Mouse (Mus musculus): ENCODE results near the gene Shisa6. TPM values are rescaled to one million over a fixed set of nuclear protein-coding genes. Genes with fewer than 3 reads are reported as not detected.

The Shisa6 gene
- total and polyA plus RNA-seq, 3 experiments: not detected

DNA sequence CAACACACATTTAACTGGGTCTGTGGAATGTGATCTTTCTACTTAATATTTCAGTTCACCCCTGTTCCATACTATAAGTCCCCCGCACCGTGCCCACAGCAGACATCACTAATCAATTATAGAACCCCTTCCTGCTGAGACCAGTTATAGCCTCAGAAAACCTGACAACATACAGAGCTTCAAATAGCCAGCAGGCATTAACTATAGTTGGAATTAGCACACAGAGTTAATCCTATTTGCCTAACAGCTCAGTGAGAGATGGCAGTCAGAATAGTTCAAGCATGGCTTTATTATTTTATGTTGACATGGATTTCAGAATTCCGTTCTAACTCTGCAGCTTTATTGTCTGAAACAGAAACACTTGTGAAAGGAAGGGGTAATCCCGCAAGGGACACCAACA is 8.5 kb upstream of the Shisa6 start:
- in situ Hi-C loops (cut with MboI; ENCODE audit: low pct_ligation_motif_present, low pct_unique_long_range_greater_than_20kb, low sequenced_read_pairs) (no loop called here), dilution Hi-C loops (cut with MboI; ENCODE audit: extremely low pct_ligation_motif_present, extremely low pct_unique_long_range_greater_than_20kb, low sequenced_read_pairs) (no loop called here)
- no peak for DNase-seq (ENCODE audit: extremely low read depth)

DNA sequence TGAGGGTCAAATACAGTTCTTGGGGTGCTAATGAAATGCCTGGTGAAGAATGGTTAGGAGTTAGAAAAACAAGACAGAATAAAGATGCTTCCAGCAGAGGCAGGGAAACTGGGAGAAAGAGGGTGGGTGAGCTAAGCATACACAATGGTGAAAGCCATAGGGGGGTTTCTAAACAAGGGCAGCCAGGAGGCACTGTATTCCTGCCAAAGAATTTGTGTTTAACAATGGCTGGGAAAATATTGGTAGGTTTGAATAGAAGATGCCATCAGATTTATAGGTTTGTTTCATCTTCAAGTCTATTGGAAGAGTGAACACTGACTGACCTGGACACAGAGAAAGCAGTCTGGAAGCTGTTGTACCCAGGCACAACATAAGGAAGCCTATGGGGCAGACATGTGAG is 2.4 kb upstream of the Shisa6 start:
- dilution Hi-C loops (cut with MboI; ENCODE audit: extremely low pct_ligation_motif_present, extremely low pct_unique_long_range_greater_than_20kb, low sequenced_read_pairs): no loop called here
- DNase-seq (ENCODE audit: extremely low read depth): no peak
- H3K27me3 ChIP-seq (replicated peaks): peaks cover 8% of the 10 kb centered on the region

More for the DNA sequence above, 8.5 kb upstream of the Shisa6 start:
- Histone ChIP-seq H3K4me1 (ENCODE audit: control insufficient read depth in 1 of 2, insufficient read depth in 2 of 2) (no peaks in the 10 kb centered on the region), H3K36me3 (replicated peaks in 1 of 2; ENCODE audit: control insufficient read depth in 1 of 2, insufficient read depth in 1 of 2, low read length in 1 of 2) (no peaks in the 10 kb centered on the region), H3K9me3 (replicated peaks; ENCODE audit: low read length) (no peaks in the 10 kb centered on the region), H3K79me2 (replicated peaks; ENCODE audit: control insufficient read depth, extremely low read depth, insufficient read depth, poor library complexity, severe bottlenecking) (no peaks in the 10 kb centered on the region), H3K4me3 (replicated peaks in 1 of 3; ENCODE audit: low read depth in 2 of 3, low read length in 2 of 3, poor library complexity in 1 of 3) (no peak overlapping the region), H3K4me2 (ENCODE audit: insufficient read depth, low read depth, poor library complexity, severe bottlenecking) (no peak overlapping the region), H3K27ac (ENCODE audit: insufficient read depth, low read depth) (no peak overlapping the region), H3K27me3 (replicated peaks) (peaks cover 40% of the 10 kb centered on the region), H3K9ac (ENCODE audit: insufficient read depth, low read depth) (no peak overlapping the region)
- no peak for TF ChIP-seq ZC3H11A (IDR thresholded peaks at IDR 0.05; ENCODE audit: low read depth, low read length)

DNA sequence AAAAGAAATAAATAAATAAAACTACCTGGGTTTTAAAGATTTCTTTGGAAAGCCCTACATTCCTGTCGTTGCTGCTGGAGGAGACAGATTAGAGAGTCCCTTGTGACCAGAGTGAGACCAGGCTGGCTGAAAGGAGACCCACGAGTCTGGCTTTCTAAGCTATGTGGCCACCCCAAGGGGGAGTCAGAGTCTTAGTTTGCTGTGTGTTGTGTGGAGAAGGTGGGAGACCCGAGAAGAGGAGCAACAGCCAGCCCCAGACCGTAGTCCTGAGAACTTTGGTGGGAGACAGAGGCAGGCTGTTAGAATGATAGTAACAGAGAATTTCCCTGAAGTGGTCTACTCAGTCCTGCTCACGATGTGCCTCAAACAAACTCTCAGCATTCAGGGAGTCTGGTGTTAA is 1.6 kb upstream of the Shisa6 start:
- dilution Hi-C loops (cut with MboI; ENCODE audit: extremely low pct_ligation_motif_present, extremely low pct_unique_long_range_greater_than_20kb, low sequenced_read_pairs): no loop called here

More for the DNA sequence above, 2.4 kb upstream of the Shisa6 start:
- Histone ChIP-seq H3K9ac (ENCODE audit: insufficient read depth, low read depth) (no peak overlapping the region), H3K4me3 (replicated peaks in 1 of 3; ENCODE audit: low read depth in 2 of 3, low read length in 2 of 3, poor library complexity in 1 of 3) (no peak overlapping the region), H3K36me3 (replicated peaks in 1 of 2; ENCODE audit: control insufficient read depth in 1 of 2, insufficient read depth in 1 of 2, low read length in 1 of 2) (no peaks in the 10 kb centered on the region), H3K4me2 (ENCODE audit: insufficient read depth, low read depth, poor library complexity, severe bottlenecking) (no peak overlapping the region), H3K9me3 (replicated peaks; ENCODE audit: low read length) (peaks cover 15% of the 10 kb centered on the region), H3K27ac (ENCODE audit: insufficient read depth, low read depth) (no peak overlapping the region), H3K79me2 (replicated peaks; ENCODE audit: control insufficient read depth, extremely low read depth, insufficient read depth, poor library complexity, severe bottlenecking) (no peaks in the 10 kb centered on the region), H3K4me1 (ENCODE audit: control insufficient read depth in 1 of 2, insufficient read depth in 2 of 2) (no peaks in the 10 kb centered on the region)
- in situ Hi-C loops (cut with MboI; ENCODE audit: low pct_ligation_motif_present, low pct_unique_long_range_greater_than_20kb, low sequenced_read_pairs): no loop called here
- TF ChIP-seq HCFC1 (IDR thresholded peaks at IDR 0.05; ENCODE audit: low read depth, low read length): no peak
- no peak for TF ChIP-seq E2F4 (IDR thresholded peaks at IDR 0.05; ENCODE audit: insufficient replicate concordance, low read depth, low read length)
- TF ChIP-seq RCOR1 (conservative IDR thresholded peaks at IDR 0.05; ENCODE audit: low read depth, low read length): no peak
- TF ChIP-seq MEF2A (IDR thresholded peaks at IDR 0.05; ENCODE audit: borderline replicate concordance, low read depth, low read length): no peak
- no peak for TF ChIP-seq CTCF (conservative IDR thresholded peaks at IDR 0.05 in 1 of 2, IDR thresholded peaks at IDR 0.05 in 1 of 2; ENCODE audit: low read depth in 2 of 2, low read length in 2 of 2)
- no peak for TF ChIP-seq CHD1 (IDR thresholded peaks at IDR 0.05; ENCODE audit: low read depth, low read length)
- no peak for TF ChIP-seq ZC3H11A (IDR thresholded peaks at IDR 0.05; ENCODE audit: low read depth, low read length)
- no peak for TF ChIP-seq IRF4 (IDR thresholded peaks at IDR 0.05; ENCODE audit: low read depth, low read length)
- TF ChIP-seq POLR2AphosphoS2 (IDR thresholded peaks at IDR 0.05; ENCODE audit: low read depth, low read length): no peak
- TF ChIP-seq ZKSCAN1 (IDR thresholded peaks at IDR 0.05; ENCODE audit: borderline replicate concordance, low read depth, low read length): no peak
- no peak for TF ChIP-seq JUN (IDR thresholded peaks at IDR 0.05; ENCODE audit: insufficient read depth, low read depth, low read length)
- TF ChIP-seq GABPA (IDR thresholded peaks at IDR 0.05; ENCODE audit: insufficient replicate concordance, low read depth, low read length): no peak
- no peak for TF ChIP-seq MAFK (IDR thresholded peaks at IDR 0.05; ENCODE audit: insufficient replicate concordance, low read length)
- TF ChIP-seq MYC (IDR thresholded peaks at IDR 0.05; ENCODE audit: low read depth, low read length): no peak
- TF ChIP-seq EP300 (IDR thresholded peaks at IDR 0.05; ENCODE audit: low read length): no peak
- TF ChIP-seq MAX (IDR thresholded peaks at IDR 0.05; ENCODE audit: low read length): no peak
- TF ChIP-seq SIN3A (IDR thresholded peaks at IDR 0.05; ENCODE audit: low read length): no peak
- TF ChIP-seq NELFE (IDR thresholded peaks at IDR 0.05; ENCODE audit: low read depth, low read length): no peak
- no peak for TF ChIP-seq TBP (conservative IDR thresholded peaks at IDR 0.05; ENCODE audit: low read depth, low read length)
- TF ChIP-seq SMC3 (IDR thresholded peaks at IDR 0.05; ENCODE audit: low read depth, low read length): no peak

More for the DNA sequence above, 1.6 kb upstream of the Shisa6 start:
- Histone ChIP-seq H3K36me3 (replicated peaks in 1 of 2; ENCODE audit: control insufficient read depth in 1 of 2, insufficient read depth in 1 of 2, low read length in 1 of 2) (no peaks in the 10 kb centered on the region), H3K4me1 (ENCODE audit: control insufficient read depth in 1 of 2, insufficient read depth in 2 of 2) (no peaks in the 10 kb centered on the region), H3K79me2 (replicated peaks; ENCODE audit: control insufficient read depth, extremely low read depth, insufficient read depth, poor library complexity, severe bottlenecking) (no peaks in the 10 kb centered on the region), H3K9me3 (replicated peaks; ENCODE audit: low read length) (peaks cover 15% of the 10 kb centered on the region), H3K4me2 (ENCODE audit: insufficient read depth, low read depth, poor library complexity, severe bottlenecking) (no peak overlapping the region), H3K4me3 (replicated peaks in 1 of 3; ENCODE audit: low read depth in 2 of 3, low read length in 2 of 3, poor library complexity in 1 of 3) (no peak overlapping the region), H3K27me3 (replicated peaks) (peaks cover 9% of the 10 kb centered on the region), H3K27ac (ENCODE audit: insufficient read depth, low read depth) (no peak overlapping the region), H3K9ac (ENCODE audit: insufficient read depth, low read depth) (no peak overlapping the region)
- in situ Hi-C loops (cut with MboI; ENCODE audit: low pct_ligation_motif_present, low pct_unique_long_range_greater_than_20kb, low sequenced_read_pairs): no loop called here
- TF ChIP-seq TBP (conservative IDR thresholded peaks at IDR 0.05; ENCODE audit: low read depth, low read length): no peak
- no peak for TF ChIP-seq ETS1 (conservative IDR thresholded peaks at IDR 0.05; ENCODE audit: low read depth, low read length)
- no peak for TF ChIP-seq HCFC1 (IDR thresholded peaks at IDR 0.05; ENCODE audit: low read depth, low read length)
- no peak for TF ChIP-seq RCOR1 (conservative IDR thresholded peaks at IDR 0.05; ENCODE audit: low read depth, low read length)
- TF ChIP-seq ZMIZ1 (IDR thresholded peaks at IDR 0.05; ENCODE audit: low read depth, low read length): no peak
- TF ChIP-seq BHLHE40 (IDR thresholded peaks at IDR 0.05; ENCODE audit: low read depth, low read length): no peak
- no peak for TF ChIP-seq ZNF384 (IDR thresholded peaks at IDR 0.05; ENCODE audit: low read depth, low read length)
- TF ChIP-seq NRF1 (IDR thresholded peaks at IDR 0.05; ENCODE audit: low read depth, low read length): no peak
- TF ChIP-seq CHD1 (IDR thresholded peaks at IDR 0.05; ENCODE audit: low read depth, low read length): no peak
- TF ChIP-seq UBTF (IDR thresholded peaks at IDR 0.05; ENCODE audit: low read depth, low read length): no peak
- TF ChIP-seq JUND (conservative IDR thresholded peaks at IDR 0.05; ENCODE audit: low read depth, low read length): no peak
- DNase-seq (ENCODE audit: extremely low read depth): no peak
